Mouse (Mus musculus) midbrain, embryonic 10.5 days (tissue): Measurements from ENCODE around the gene Xlr5c. TPM values are rescaled to one million over a fixed set of nuclear protein-coding genes. Genes with fewer than 3 reads are reported as not detected.
"Not testable (repeated sequence)": the region's sequence is repeated elsewhere in the genome, so short reads cannot be mapped to it uniquely, and the experiment has no call there.

Experiments
- DNase-seq: peaks from one replicate; pipeline ENCODE4 v3.0.0-alpha.2; 2017; ENCODE audit warnings: low spot score
- H3K27ac ChIP-seq: fragments of 300-500 bp; sonication (generic); replicated peaks from 2 replicates; pipeline ENCODE4 v1.5.1; 2016; ENCODE audit warnings: mild to moderate bottlenecking
- H3K27me3 ChIP-seq: fragments of 300-500 bp; sonication (generic); 2 replicates; pipeline ENCODE4 v1.6.1; 2016; ENCODE audit warnings: low read depth, mild to moderate bottlenecking; ENCODE audit not compliant: poor library complexity, severe bottlenecking
- H3K36me3 ChIP-seq: fragments of 300-500 bp; sonication (generic); 2 replicates; pipeline ENCODE4 v1.6.1; 2016; ENCODE audit warnings: mild to moderate bottlenecking, moderate library complexity
- H3K4me1 ChIP-seq: fragments of 300-500 bp; sonication (generic); 2 replicates; pipeline ENCODE4 v1.6.1; 2016
- H3K4me3 ChIP-seq: fragments of 300-500 bp; sonication (generic); 2 replicates; pipeline ENCODE4 v1.5.1; 2016; ENCODE audit warnings: mild to moderate bottlenecking, moderate library complexity
- H3K9me3 ChIP-seq: fragments of 300-500 bp; sonication (generic); replicated peaks from 2 replicates; pipeline ENCODE4 v1.6.1; 2016; ENCODE audit warnings: mild to moderate bottlenecking
- WGBS: fragments of 180-500 bp; shearing (Covaris S2); methylation state at CpG from one replicate; pipeline ENCODE4 v1.1.7; 2016; 5-methylcytosine and 5-hydroxymethylcytosine counted together
- polyA plus RNA-seq: library from polyadenylated mRNA; unstranded; fragments of >200 nt; fragmentation: Nextera tagmentation; extraction: Ambion mirVana; gene quantifications from 2 replicates; pipeline ENCODE4 v1.2.1, GENCODE M21; 2016

Gene Xlr5c
- polyA plus RNA-seq = not detected in 2 replicates

- H3K27ac ChIP-seq, H3K9me3 ChIP-seq, H3K27me3 ChIP-seq, H3K4me1 ChIP-seq, H3K4me3 ChIP-seq, H3K36me3 ChIP-seq, DNase-seq: not testable (repeated sequence)
- 91% methylated on average over 15 of the region's 17 CpGs for WGBS
These were observed at the start of gene Xlr5c, which contains the start of gene Xlr5a for GRCm38 (mm10) chrX:73292876-73293275. TSS of gene Xlr5c (minus strand) at chrX:73292976. TSS of gene Xlr5a (minus strand) at chrX:73292976.

GRCm38 (mm10) chrX:73342483-73342895 is 49.7 kb upstream of the Xlr5c start, which contains the start of gene Zfp275:
TSS of gene Zfp275 (plus strand) at chrX:73342621.
- Histone ChIP-seq H3K27ac (peak within 1 kb of the TSS; percentile 90), H3K27me3 (peaks cover 28% of the 10 kb centered on the region), H3K4me3 (peak within 1 kb of the TSS; percentile 65), H3K36me3 (peaks cover 8% of the 10 kb centered on the region; the same call in 1 of the 2 replicates), H3K4me1 (peaks cover 9% of the 10 kb centered on the region), H3K9me3 (no peaks in the 10 kb centered on the region)
- peak; percentile 76 for DNase-seq
- WGBS = 18% methylated on average over 37 of the region's 37 CpGs

GRCm38 (mm10) chrX:73342068-73342467 is 49.3 kb upstream of the Xlr5c start:
- no peak for DNase-seq
- Histone ChIP-seq H3K27ac (0 out of 2 replicates have a peak overlapping the region, but pooled peaks have one; percentile 90), H3K9me3 (no peaks in the 10 kb centered on the region), H3K27me3 (peaks cover 28% of the 10 kb centered on the region), H3K4me3 (peak overlapping the region; percentile 65), H3K4me1 (peaks cover 9% of the 10 kb centered on the region), H3K36me3 (peaks cover 8% of the 10 kb centered on the region; the same call in 1 of the 2 replicates)
- 47% methylated on average over 3 of the region's 3 CpGs for WGBS

GRCm38 (mm10) chrX:73341473-73341872 is 48.7 kb upstream of the Xlr5c start:
- WGBS = 67% methylated on average over 1 of the region's 1 CpGs
- H3K4me3 ChIP-seq = no peak overlapping the region
- H3K9me3 ChIP-seq = no peaks in the 10 kb centered on the region
- no peak for DNase-seq
- peaks cover 8% of the 10 kb centered on the region; the same call in 1 of the 2 replicates for H3K36me3 ChIP-seq
- H3K27ac ChIP-seq = no peak overlapping the region
- peaks cover 28% of the 10 kb centered on the region for H3K27me3 ChIP-seq
- peaks cover 9% of the 10 kb centered on the region for H3K4me1 ChIP-seq

- no peak within 1 kb of the TSS for H3K27ac ChIP-seq
- no peaks in the 10 kb centered on the region for H3K36me3 ChIP-seq
- H3K4me1 ChIP-seq = no peaks in the 10 kb centered on the region
- no peak within 1 kb of the TSS for H3K4me3 ChIP-seq
- DNase-seq = no peak
- no peaks in the 10 kb centered on the region for H3K9me3 ChIP-seq
- 89% methylated on average over 4 of the region's 4 CpGs for WGBS
- H3K27me3 ChIP-seq = peaks cover 22% of the 10 kb centered on the region
These were observed 44.0 kb upstream of the Xlr5c start, which contains the start of gene Gm45015 for GRCm38 (mm10) chrX:73336740-73337139. TSS of gene Gm45015 (minus strand) at chrX:73336840.

- no peak overlapping the region for H3K4me3 ChIP-seq
- DNase-seq = no peak
- peaks cover 22% of the 10 kb centered on the region for H3K27me3 ChIP-seq
- no peaks in the 10 kb centered on the region for H3K9me3 ChIP-seq
- H3K36me3 ChIP-seq = no peaks in the 10 kb centered on the region
- H3K27ac ChIP-seq = no peak overlapping the region
- H3K4me1 ChIP-seq = no peaks in the 10 kb centered on the region
These were observed 40.8 kb upstream of the Xlr5c start for GRCm38 (mm10) chrX:73333548-73333947.

GRCm38 (mm10) chrX:73327215-73327614 is 34.4 kb upstream of the Xlr5c start:
- 90% methylated on average over 2 of the region's 2 CpGs for WGBS
- H3K27me3 ChIP-seq = 0 out of 2 replicates have a peak, but pooled peaks cover 9% of the 10 kb centered on the region
- no peak overlapping the region for H3K4me3 ChIP-seq
- no peaks in the 10 kb centered on the region for H3K9me3 ChIP-seq
- no peak overlapping the region for H3K27ac ChIP-seq
- no peaks in the 10 kb centered on the region for H3K36me3 ChIP-seq
- H3K4me1 ChIP-seq = no peaks in the 10 kb centered on the region
- no peak for DNase-seq

- Histone ChIP-seq H3K4me1 (no peaks in the 10 kb centered on the region), H3K27me3 (no peaks in the 10 kb centered on the region), H3K27ac (no peak overlapping the region), H3K4me3 (no peak overlapping the region), H3K9me3 (no peaks in the 10 kb centered on the region), H3K36me3 (no peaks in the 10 kb centered on the region)
- WGBS = 78% methylated on average over 3 of the region's 3 CpGs
- no peak for DNase-seq
These were observed 28.3 kb upstream of the Xlr5c start for GRCm38 (mm10) chrX:73321029-73321428.

- no peak overlapping the region for H3K27ac ChIP-seq
- no peak overlapping the region for H3K4me3 ChIP-seq
- H3K27me3 ChIP-seq = peaks cover 4% of the 10 kb centered on the region; the same call in 1 of the 2 replicates
- no peaks in the 10 kb centered on the region for H3K4me1 ChIP-seq
- no peaks in the 10 kb centered on the region for H3K9me3 ChIP-seq
- 48% methylated on average over 3 of the region's 3 CpGs for WGBS
- H3K36me3 ChIP-seq = no peaks in the 10 kb centered on the region
- no peak for DNase-seq
These were observed 19.7 kb upstream of the Xlr5c start for GRCm38 (mm10) chrX:73312522-73312921.

- H3K9me3 ChIP-seq, H3K27ac ChIP-seq, H3K4me3 ChIP-seq, H3K27me3 ChIP-seq, H3K4me1 ChIP-seq, DNase-seq, H3K36me3 ChIP-seq: not testable (repeated sequence)
- WGBS = 84% methylated on average over 8 of the region's 10 CpGs
These were observed 3.0 kb upstream of the Xlr5c start for GRCm38 (mm10) chrX:73295745-73296144.

GRCm38 (mm10) chrX:73265270-73265669 is 27.5 kb downstream of the Xlr5c start, which contains the start of gene Xlr3c:
TSS of gene Xlr3c (minus strand) at chrX:73265390.
- not testable (repeated sequence) for H3K27ac ChIP-seq, H3K4me3 ChIP-seq, DNase-seq, H3K36me3 ChIP-seq, H3K9me3 ChIP-seq, H3K27me3 ChIP-seq, H3K4me1 ChIP-seq
- WGBS = 90% methylated on average over 14 of the region's 14 CpGs

- H3K27me3 ChIP-seq, H3K4me1 ChIP-seq, H3K4me3 ChIP-seq, DNase-seq, H3K9me3 ChIP-seq, H3K27ac ChIP-seq, H3K36me3 ChIP-seq: not testable (repeated sequence)
- WGBS = 89% methylated on average over 1 of the region's 2 CpGs
These were observed 30.3 kb downstream of the Xlr5c start for GRCm38 (mm10) chrX:73262428-73262827.

- H3K27me3 ChIP-seq, H3K4me1 ChIP-seq, H3K9me3 ChIP-seq, H3K27ac ChIP-seq, H3K4me3 ChIP-seq, H3K36me3 ChIP-seq, DNase-seq: not testable (repeated sequence)
- 84% methylated on average over 14 of the region's 14 CpGs for WGBS
These were observed 49.9 kb downstream of the Xlr5c start, which contains the start of gene Xlr4c for GRCm38 (mm10) chrX:73242821-73243325. TSS of gene Xlr4c (minus strand) at chrX:73243130.
